Mouse (Mus musculus) midbrain, embryonic 15.5 days (tissue): ENCODE data around the gene C1s1. TPM values are rescaled to one million over a fixed set of nuclear protein-coding genes. Genes with fewer than 3 reads are reported as not detected.
"Not testable (repeated sequence)": the region's sequence is repeated elsewhere in the genome, so short reads cannot be mapped to it uniquely, and the experiment has no call there.

Source experiments
- ATAC-seq: fragments of 200-750 bp; cut with Nextera tagmentation; replicated peaks from 2 replicates; pipeline ENCODE4 v1.8.0; 2017; ENCODE audit warnings: moderate TSS enrichment
- H3K27ac ChIP-seq: fragments of 300-500 bp; sonication (generic); 2 replicates; pipeline ENCODE4 v1.5.1; 2015; ENCODE audit warnings: mild to moderate bottlenecking, inconsistent platforms
- H3K27me3 ChIP-seq: fragments of 300-500 bp; sonication (generic); replicated peaks from 2 replicates; pipeline ENCODE4 v1.6.1; 2015; ENCODE audit warnings: inconsistent platforms
- H3K36me3 ChIP-seq: fragments of 300-500 bp; sonication (generic); replicated peaks from 2 replicates; pipeline ENCODE4 v1.6.1; 2015; ENCODE audit warnings: inconsistent platforms
- H3K4me1 ChIP-seq: fragments of 300-500 bp; sonication (generic); 2 replicates; pipeline ENCODE4 v1.6.1; 2015; ENCODE audit warnings: inconsistent platforms
- H3K4me2 ChIP-seq: fragments of 300-500 bp; sonication (generic); 2 replicates; pipeline ENCODE4 v1.6.1; 2015; ENCODE audit warnings: inconsistent platforms, mild to moderate bottlenecking, moderate library complexity
- H3K4me3 ChIP-seq: fragments of 300-500 bp; sonication (generic); 2 replicates; pipeline ENCODE4 v1.5.1; 2015; ENCODE audit warnings: mild to moderate bottlenecking, inconsistent platforms
- H3K9ac ChIP-seq: fragments of 300-500 bp; sonication (generic); 2 replicates; pipeline ENCODE4 v1.6.1; 2015; ENCODE audit warnings: mild to moderate bottlenecking, inconsistent platforms
- H3K9me3 ChIP-seq: fragments of 300-500 bp; sonication (generic); 2 replicates; pipeline ENCODE4 v1.6.1; 2016; ENCODE audit warnings: inconsistent platforms
- WGBS: fragments of 180-500 bp; shearing (Covaris S2); methylation state at CpG from one replicate; pipeline ENCODE4 v1.1.7; 2015; ENCODE audit warnings: mixed read lengths; 5-methylcytosine and 5-hydroxymethylcytosine counted together
- polyA plus RNA-seq: library from polyadenylated mRNA; unstranded; fragments of >200 nt; fragmentation: Nextera tagmentation; extraction: Ambion mirVana; gene quantifications from 2 replicates; pipeline ENCODE4 v1.2.1, GENCODE M21; 2015

Gene C1s1
- polyA plus RNA-seq, 1 experiment from 2014 or later: 1.1 TPM

- peaks cover 4% of the 10 kb centered on the region; the same call in 1 of the 2 replicates for H3K9me3 ChIP-seq
- H3K36me3 ChIP-seq: no peaks in the 10 kb centered on the region
- H3K4me1 ChIP-seq: no peaks in the 10 kb centered on the region
- WGBS: 90% methylated on average over 3 of the region's 3 CpGs
- H3K4me2 ChIP-seq: no peak overlapping the region
- H3K27me3 ChIP-seq: no peaks in the 10 kb centered on the region
- no peak overlapping the region for H3K4me3 ChIP-seq
- no peak overlapping the region for H3K27ac ChIP-seq
- no peak for ATAC-seq
- no peak overlapping the region for H3K9ac ChIP-seq
Measured at GRCm38 (mm10) chr6:124549023-124549550, 6.9 kb upstream of the C1s1 start.

- not testable (repeated sequence) for H3K9ac ChIP-seq, H3K4me3 ChIP-seq, H3K27ac ChIP-seq, ATAC-seq, H3K4me2 ChIP-seq, H3K36me3 ChIP-seq, H3K27me3 ChIP-seq, H3K4me1 ChIP-seq, H3K9me3 ChIP-seq
- WGBS: 87% methylated on average over 3 of the region's 3 CpGs
Measured at GRCm38 (mm10) chr6:124547979-124548378, 5.8 kb upstream of the C1s1 start.

- no peak overlapping the region for H3K9ac ChIP-seq
- H3K27me3 ChIP-seq: no peaks in the 10 kb centered on the region
- no peak for ATAC-seq
- no peak overlapping the region for H3K4me3 ChIP-seq
- no peak overlapping the region for H3K4me2 ChIP-seq
- H3K9me3 ChIP-seq: no peaks in the 10 kb centered on the region
- no peaks in the 10 kb centered on the region for H3K36me3 ChIP-seq
- 87% methylated on average over 2 of the region's 2 CpGs for WGBS
- H3K27ac ChIP-seq: no peak overlapping the region
- H3K4me1 ChIP-seq: no peaks in the 10 kb centered on the region
Measured at GRCm38 (mm10) chr6:124545425-124545824, 3.3 kb upstream of the C1s1 start.

GRCm38 (mm10) chr6:124544466-124544865 is 2.3 kb upstream of the C1s1 start:
- no peaks in the 10 kb centered on the region for H3K4me1 ChIP-seq
- no peaks in the 10 kb centered on the region for H3K9me3 ChIP-seq
- H3K9ac ChIP-seq: no peak overlapping the region
- no peaks in the 10 kb centered on the region for H3K27me3 ChIP-seq
- H3K36me3 ChIP-seq: no peaks in the 10 kb centered on the region
- H3K27ac ChIP-seq: no peak overlapping the region
- H3K4me3 ChIP-seq: no peak overlapping the region
- no peak for ATAC-seq
- H3K4me2 ChIP-seq: no peak overlapping the region
- 91% methylated on average over 6 of the region's 6 CpGs for WGBS

- ATAC-seq, H3K4me1 ChIP-seq, H3K9ac ChIP-seq, H3K27me3 ChIP-seq, H3K4me2 ChIP-seq, H3K27ac ChIP-seq, H3K36me3 ChIP-seq, H3K4me3 ChIP-seq, H3K9me3 ChIP-seq: not testable (repeated sequence)
- whole genome bisulfite sequencing: 87% methylated on average over 2 of the region's 2 CpGs
Measured at GRCm38 (mm10) chr6:124541176-124541575, 983 bp downstream of the C1s1 start.

- H3K4me2 ChIP-seq, H3K4me1 ChIP-seq, H3K27me3 ChIP-seq, H3K4me3 ChIP-seq, H3K27ac ChIP-seq, H3K9ac ChIP-seq, ATAC-seq, H3K9me3 ChIP-seq, H3K36me3 ChIP-seq: not testable (repeated sequence)
- 83% methylated on average over 8 of the region's 8 CpGs for WGBS
Measured at GRCm38 (mm10) chr6:124536125-124536829, 5.9 kb downstream of the C1s1 start.

GRCm38 (mm10) chr6:124531077-124531476 is 11.1 kb downstream of the C1s1 start:
- Histone ChIP-seq H3K27ac (no peak overlapping the region), H3K9me3 (no peaks in the 10 kb centered on the region), H3K4me1 (no peaks in the 10 kb centered on the region), H3K4me2 (no peak overlapping the region), H3K36me3 (no peaks in the 10 kb centered on the region), H3K4me3 (no peak overlapping the region), H3K9ac (no peak overlapping the region), H3K27me3 (no peaks in the 10 kb centered on the region)
- WGBS: 90% methylated on average over 8 of the region's 8 CpGs
- no peak for ATAC-seq

- H3K4me2 ChIP-seq: no peak overlapping the region
- 74% methylated on average over 3 of the region's 3 CpGs for WGBS
- H3K9ac ChIP-seq: no peak overlapping the region
- H3K36me3 ChIP-seq: no peaks in the 10 kb centered on the region
- no peaks in the 10 kb centered on the region for H3K9me3 ChIP-seq
- no peaks in the 10 kb centered on the region for H3K27me3 ChIP-seq
- no peak overlapping the region for H3K4me3 ChIP-seq
- H3K4me1 ChIP-seq: no peaks in the 10 kb centered on the region
- ATAC-seq: no peak
- H3K27ac ChIP-seq: no peak overlapping the region
Measured at GRCm38 (mm10) chr6:124527881-124528280, 14.3 kb downstream of the C1s1 start.

- H3K27ac ChIP-seq, H3K4me2 ChIP-seq, ATAC-seq, H3K36me3 ChIP-seq, H3K4me1 ChIP-seq, H3K9ac ChIP-seq, H3K27me3 ChIP-seq, H3K4me3 ChIP-seq, H3K9me3 ChIP-seq: not testable (repeated sequence)
- 74% methylated on average over 7 of the region's 7 CpGs for WGBS
Measured at GRCm38 (mm10) chr6:124522082-124522481, 20.1 kb downstream of the C1s1 start.

GRCm38 (mm10) chr6:124517733-124518132 is 24.4 kb downstream of the C1s1 start:
- ATAC-seq, H3K4me2 ChIP-seq: not testable (repeated sequence)

GRCm38 (mm10) chr6:124512355-124512836 is 29.8 kb downstream of the C1s1 start, which contains the start of gene C1ra:
C1ra (plus strand) TSS chr6:124512405.
- no peaks in the 10 kb centered on the region for H3K27me3 ChIP-seq
- no peak within 1 kb of the TSS for H3K27ac ChIP-seq
- H3K36me3 ChIP-seq: no peaks in the 10 kb centered on the region
- peak within 1 kb of the TSS; percentile 28; the same call in 1 of the 2 replicates for H3K4me2 ChIP-seq
- no peak within 1 kb of the TSS for H3K9ac ChIP-seq
- no peak for ATAC-seq
- no peak within 1 kb of the TSS for H3K4me3 ChIP-seq
- WGBS: 6% methylated on average over 6 of the region's 6 CpGs
- no peaks in the 10 kb centered on the region for H3K4me1 ChIP-seq
- no peaks in the 10 kb centered on the region for H3K9me3 ChIP-seq

More at GRCm38 (mm10) chr6:124517733-124518132, 24.4 kb downstream of the C1s1 start:
- H3K9ac ChIP-seq, H3K4me1 ChIP-seq, H3K4me3 ChIP-seq, H3K27me3 ChIP-seq, H3K36me3 ChIP-seq, H3K27ac ChIP-seq, H3K9me3 ChIP-seq: not testable (repeated sequence)
- WGBS: 96% methylated on average over 4 of the region's 4 CpGs

GRCm38 (mm10) chr6:124511936-124512335 is 30.2 kb downstream of the C1s1 start:
- ATAC-seq: no peak
- no peak overlapping the region for H3K4me2 ChIP-seq
- 66% methylated on average over 6 of the region's 6 CpGs for WGBS
- no peak overlapping the region for H3K9ac ChIP-seq
- H3K4me3 ChIP-seq: no peak overlapping the region
- no peaks in the 10 kb centered on the region for H3K4me1 ChIP-seq
- H3K27me3 ChIP-seq: no peaks in the 10 kb centered on the region
- no peak overlapping the region for H3K27ac ChIP-seq
- H3K9me3 ChIP-seq: no peaks in the 10 kb centered on the region
- no peaks in the 10 kb centered on the region for H3K36me3 ChIP-seq

- WGBS: 83% methylated on average over 5 of the region's 5 CpGs
- H3K4me3 ChIP-seq, H3K27ac ChIP-seq, H3K36me3 ChIP-seq, H3K9me3 ChIP-seq, ATAC-seq, H3K9ac ChIP-seq, H3K4me1 ChIP-seq, H3K4me2 ChIP-seq, H3K27me3 ChIP-seq: not testable (repeated sequence)
Measured at GRCm38 (mm10) chr6:124509192-124509591, 33.0 kb downstream of the C1s1 start.
